Mouse (Mus musculus) midbrain, embryonic 16.5 days (tissue): ENCODE measurements around the gene Slc10a6. TPM values are rescaled to one million over a fixed set of nuclear protein-coding genes. Genes with fewer than 3 reads are reported as not detected.

ENCODE experiments used
- ATAC-seq: fragments of 200-750 bp; cut with Nextera tagmentation; 2 replicates; pipeline ENCODE4 v1.8.0; 2017; ENCODE audit warnings: moderate TSS enrichment
- H3K27ac ChIP-seq: fragments of 300-500 bp; sonication (generic); 2 replicates; pipeline ENCODE4 v1.5.1; 2014; ENCODE audit warnings: mild to moderate bottlenecking, low read length, mixed read lengths
- H3K27me3 ChIP-seq: fragments of 300-500 bp; sonication (generic); 2 replicates; pipeline ENCODE4 v1.6.1; 2014; ENCODE audit warnings: low read depth, low read length, mixed read lengths; ENCODE audit not compliant: control insufficient read depth, insufficient read depth
- H3K36me3 ChIP-seq: fragments of 300-500 bp; sonication (generic); 2 replicates; pipeline ENCODE4 v1.6.1; 2014; ENCODE audit warnings: mild to moderate bottlenecking, low read length, moderate library complexity, mixed read lengths; ENCODE audit not compliant: control insufficient read depth, insufficient read depth
- H3K4me1 ChIP-seq: fragments of 300-500 bp; sonication (generic); 2 replicates; pipeline ENCODE4 v1.6.1; 2014; ENCODE audit warnings: mild to moderate bottlenecking, low read length, mixed read lengths; ENCODE audit not compliant: control insufficient read depth, insufficient read depth
- H3K4me2 ChIP-seq: fragments of 300-500 bp; sonication (generic); 2 replicates; pipeline ENCODE4 v1.6.1; 2014; ENCODE audit warnings: mild to moderate bottlenecking, low read length, mixed read lengths
- H3K4me3 ChIP-seq: fragments of 300-500 bp; sonication (generic); 2 replicates; pipeline ENCODE4 v1.5.1; 2014; ENCODE audit warnings: low read depth, mild to moderate bottlenecking, low read length, moderate library complexity, mixed read lengths
- H3K9ac ChIP-seq: fragments of 300-500 bp; sonication (generic); 2 replicates; pipeline ENCODE4 v1.6.1; 2014; ENCODE audit warnings: low read depth, low read length, mixed read lengths
- H3K9me3 ChIP-seq: fragments of 300-500 bp; sonication (generic); replicated peaks from 2 replicates; pipeline ENCODE4 v1.6.1; 2014; ENCODE audit warnings: mild to moderate bottlenecking, low read length, mixed read lengths; ENCODE audit not compliant: control insufficient read depth, poor library complexity, severe bottlenecking
- WGBS: fragments of 180-500 bp; shearing (Covaris S2); extraction: QIAGEN DNeasy Blood & Tissue Kit; methylation state at CpG from one replicate; pipeline ENCODE4 v1.1.7; 2014; 5-methylcytosine and 5-hydroxymethylcytosine counted together
- polyA plus RNA-seq: library from polyadenylated mRNA; unstranded; fragments of >200 nt; fragmentation: Nextera tagmentation; extraction: Ambion mirVana; gene quantifications from 2 replicates; pipeline ENCODE4 v1.2.1, GENCODE M21; 2015

Gene Slc10a6
- 0.16 and 0.39 TPM in 2 replicates for polyA plus RNA-seq

GRCm38 (mm10) chr5:103629111-103629764 lies at the start of gene Slc10a6:
Gene Slc10a6 (minus strand): TSS chr5:103629403.
- WGBS: 61% methylated on average over 17 of the region's 17 CpGs

GRCm38 (mm10) chr5:103678974-103679373 lies 49.8 kb upstream of the Slc10a6 start:
- ATAC-seq: no peak
- no peak overlapping the region for H3K4me2 ChIP-seq
- no peaks in the 10 kb centered on the region for H3K36me3 ChIP-seq
- no peak overlapping the region for H3K9ac ChIP-seq
- 93% methylated on average over 5 of the region's 5 CpGs for WGBS
- H3K4me1 ChIP-seq: no peaks in the 10 kb centered on the region
- H3K4me3 ChIP-seq: no peak overlapping the region
- H3K27me3 ChIP-seq: no peaks in the 10 kb centered on the region
- no peaks in the 10 kb centered on the region for H3K9me3 ChIP-seq
- H3K27ac ChIP-seq: no peak overlapping the region

More at GRCm38 (mm10) chr5:103629111-103629764, at the start of gene Slc10a6:
- no peak within 1 kb of the TSS for H3K9ac ChIP-seq
- H3K4me2 ChIP-seq: no peak within 1 kb of the TSS
- H3K4me1 ChIP-seq: peaks cover 3% of the 10 kb centered on the region; the same call in 1 of the 2 replicates
- no peaks in the 10 kb centered on the region for H3K27me3 ChIP-seq
- H3K27ac ChIP-seq: no peak within 1 kb of the TSS
- no peaks in the 10 kb centered on the region for H3K9me3 ChIP-seq
- no peak within 1 kb of the TSS for H3K4me3 ChIP-seq
- ATAC-seq: no peak
- no peaks in the 10 kb centered on the region for H3K36me3 ChIP-seq

GRCm38 (mm10) chr5:103677894-103678293 lies 48.7 kb upstream of the Slc10a6 start:
- Histone ChIP-seq H3K4me1 (no peaks in the 10 kb centered on the region), H3K4me2 (no peak overlapping the region), H3K36me3 (no peaks in the 10 kb centered on the region), H3K27ac (no peak overlapping the region), H3K9ac (no peak overlapping the region), H3K27me3 (no peaks in the 10 kb centered on the region), H3K9me3 (no peaks in the 10 kb centered on the region), H3K4me3 (no peak overlapping the region)
- WGBS: 84% methylated on average over 6 of the region's 6 CpGs
- no peak for ATAC-seq

- no peak overlapping the region for H3K4me3 ChIP-seq
- no peak for ATAC-seq
- 90% methylated on average over 6 of the region's 6 CpGs for WGBS
These were observed 47.2 kb upstream of the Slc10a6 start for GRCm38 (mm10) chr5:103676289-103676881.

GRCm38 (mm10) chr5:103674482-103674881 lies 45.3 kb upstream of the Slc10a6 start:
- no peak for ATAC-seq
- Histone ChIP-seq H3K27ac (no peak overlapping the region), H3K4me2 (no peak overlapping the region), H3K27me3 (no peaks in the 10 kb centered on the region; the same call in 1 of the 2 replicates), H3K9me3 (no peaks in the 10 kb centered on the region), H3K36me3 (no peaks in the 10 kb centered on the region), H3K4me3 (no peak overlapping the region), H3K9ac (no peak overlapping the region), H3K4me1 (no peaks in the 10 kb centered on the region)
- 56% methylated on average over 6 of the region's 6 CpGs for WGBS

More at GRCm38 (mm10) chr5:103676289-103676881, 47.2 kb upstream of the Slc10a6 start:
- H3K4me2 ChIP-seq: no peak overlapping the region
- no peaks in the 10 kb centered on the region for H3K4me1 ChIP-seq
- no peaks in the 10 kb centered on the region for H3K36me3 ChIP-seq
- H3K9me3 ChIP-seq: no peaks in the 10 kb centered on the region
- H3K9ac ChIP-seq: no peak overlapping the region
- H3K27ac ChIP-seq: no peak overlapping the region
- no peaks in the 10 kb centered on the region for H3K27me3 ChIP-seq

- ATAC-seq: no peak
- H3K9ac ChIP-seq: no peak overlapping the region
- no peak overlapping the region for H3K4me3 ChIP-seq
- 81% methylated on average over 4 of the region's 4 CpGs for WGBS
- no peak overlapping the region for H3K27ac ChIP-seq
- no peaks in the 10 kb centered on the region for H3K36me3 ChIP-seq
- H3K9me3 ChIP-seq: no peaks in the 10 kb centered on the region
- H3K4me2 ChIP-seq: no peak overlapping the region
- no peaks in the 10 kb centered on the region for H3K4me1 ChIP-seq
- H3K27me3 ChIP-seq: no peaks in the 10 kb centered on the region; the same call in 1 of the 2 replicates
These were observed 44.4 kb upstream of the Slc10a6 start for GRCm38 (mm10) chr5:103673611-103674010.

- no peaks in the 10 kb centered on the region for H3K9me3 ChIP-seq
- no peaks in the 10 kb centered on the region; the same call in 1 of the 2 replicates for H3K27me3 ChIP-seq
- no peak overlapping the region for H3K4me2 ChIP-seq
- H3K36me3 ChIP-seq: no peaks in the 10 kb centered on the region
- 69% methylated on average over 3 of the region's 3 CpGs for WGBS
- no peak overlapping the region for H3K9ac ChIP-seq
- H3K4me1 ChIP-seq: no peaks in the 10 kb centered on the region
- H3K27ac ChIP-seq: no peak overlapping the region
- ATAC-seq: no peak
- no peak overlapping the region for H3K4me3 ChIP-seq
These were observed 42.7 kb upstream of the Slc10a6 start for GRCm38 (mm10) chr5:103671858-103672257.

GRCm38 (mm10) chr5:103665876-103666275 lies 36.7 kb upstream of the Slc10a6 start:
- no peak for ATAC-seq
- H3K27ac ChIP-seq: no peak overlapping the region
- no peaks in the 10 kb centered on the region for H3K4me1 ChIP-seq
- no peaks in the 10 kb centered on the region for H3K36me3 ChIP-seq
- no peak overlapping the region for H3K4me2 ChIP-seq
- 65% methylated on average over 2 of the region's 2 CpGs for WGBS
- no peaks in the 10 kb centered on the region for H3K9me3 ChIP-seq
- no peaks in the 10 kb centered on the region; the same call in 1 of the 2 replicates for H3K27me3 ChIP-seq
- H3K9ac ChIP-seq: no peak overlapping the region
- no peak overlapping the region for H3K4me3 ChIP-seq

- no peaks in the 10 kb centered on the region for H3K4me1 ChIP-seq
- no peaks in the 10 kb centered on the region for H3K36me3 ChIP-seq
- 77% methylated on average over 9 of the region's 9 CpGs for WGBS
- ATAC-seq: no peak
- no peak overlapping the region for H3K4me2 ChIP-seq
- H3K27ac ChIP-seq: no peak overlapping the region
- H3K9me3 ChIP-seq: no peaks in the 10 kb centered on the region
- no peak overlapping the region for H3K4me3 ChIP-seq
- H3K9ac ChIP-seq: no peak overlapping the region
- H3K27me3 ChIP-seq: no peaks in the 10 kb centered on the region
These were observed 35.7 kb upstream of the Slc10a6 start for GRCm38 (mm10) chr5:103664932-103665331.
